Mouse (Mus musculus) MEL (cell line): ENCODE measurements around the gene Pgc. TPM values are rescaled to one million over a fixed set of nuclear protein-coding genes. Genes with fewer than 3 reads are reported as not detected.

Experiments
- DNase-seq: peaks from one replicate; pipeline ENCODE4 v3.0.0; 2011; ENCODE audit warnings: low read depth, low spot score
- H3K27ac ChIP-seq: 2 replicates; pipeline ENCODE4 v1.5.1; 2012; ENCODE audit warnings: low read depth, mild to moderate bottlenecking, control low read depth, low read length, moderate library complexity; ENCODE audit not compliant: control insufficient read depth
- H3K27me3 ChIP-seq, 2 experiments: fragments of 150-350 bp in 1 of 2; sonication (generic) in 1 of 2; 2 replicates each; pipeline ENCODE4 v1.6.1; 2012; ENCODE audit warnings: low read length in 2 of 2, mild to moderate bottlenecking in 2 of 2, improper control_type of control experiment in 1 of 2, moderate library complexity in 1 of 2; ENCODE audit not compliant: insufficient read depth in 2 of 2, control insufficient read depth in 1 of 2
- H3K36me3 ChIP-seq, 2 experiments: 2 replicates each; pipeline ENCODE4 v1.6.1; 2012 to 2014; ENCODE audit warnings: low read length in 2 of 2, improper control_type of control experiment in 1 of 2, inconsistent platforms in 1 of 2, mild to moderate bottlenecking in 1 of 2; ENCODE audit not compliant: insufficient read depth in 2 of 2, control insufficient read depth in 1 of 2
- H3K4me1 ChIP-seq, 2 experiments: fragments of 150-350 bp in 1 of 2; sonication (generic) in 1 of 2; 2 replicates each; pipeline ENCODE4 v1.6.1; 2012; ENCODE audit warnings: low read length in 2 of 2, improper control_type of control experiment in 1 of 2, mild to moderate bottlenecking in 1 of 2; ENCODE audit not compliant: insufficient read depth in 2 of 2, control insufficient read depth in 1 of 2
- H3K4me3 ChIP-seq, 2 experiments: fragments of 150-350 bp in 1 of 2; sonication (generic) in 1 of 2; 2 replicates each; pipeline ENCODE4 v1.5.1; 2012; ENCODE audit warnings: low read depth in 2 of 2, low read length in 2 of 2, mild to moderate bottlenecking in 2 of 2, moderate library complexity in 2 of 2, control low read depth in 1 of 2, improper control_type of control experiment in 1 of 2; ENCODE audit not compliant: control insufficient read depth in 1 of 2, insufficient read depth in 1 of 2
- H3K79me2 ChIP-seq: 2 replicates; pipeline ENCODE4 v1.6.1; 2012; ENCODE audit warnings: mild to moderate bottlenecking, low read length, moderate library complexity; ENCODE audit not compliant: control insufficient read depth, poor library complexity, insufficient read depth
- H3K9ac ChIP-seq: 2 replicates; pipeline ENCODE4 v1.6.1; 2012; ENCODE audit warnings: low read depth, mild to moderate bottlenecking, control low read depth, low read length, moderate library complexity; ENCODE audit not compliant: control insufficient read depth, poor library complexity, severe bottlenecking
- H3K9me3 ChIP-seq: fragments of 150-350 bp; sonication (generic); replicated peaks from 2 replicates; pipeline ENCODE4 v1.6.1; 2012; ENCODE audit warnings: mild to moderate bottlenecking, low read length, improper control_type of control experiment, moderate library complexity; ENCODE audit not compliant: insufficient read depth
- CHD1 ChIP-seq: IDR thresholded peaks from 2 replicates; pipeline ENCODE4 v1.6.1; 2012; ENCODE audit warnings: low read depth, mild to moderate bottlenecking, inconsistent platforms, low read length, improper control_type of control experiment
- CHD2 ChIP-seq: IDR thresholded peaks from 2 replicates; pipeline ENCODE4 v1.6.1; 2011; ENCODE audit warnings: low read length, improper control_type of control experiment
- CTCF ChIP-seq, 3 experiments: IDR thresholded peaks in 2 of 3; conservative IDR thresholded peaks in 1 of 3; 2 replicates each; pipeline ENCODE4 v1.5.1; 2011 to 2012; ENCODE audit warnings: low read length in 3 of 3, low read depth in 2 of 3, mild to moderate bottlenecking in 2 of 3, improper control_type of control experiment in 1 of 3, inconsistent platforms in 1 of 3, mixed read lengths in 1 of 3, moderate library complexity in 1 of 3; ENCODE audit not compliant: control insufficient read depth in 1 of 3, insufficient read depth in 1 of 3, poor library complexity in 1 of 3, severe bottlenecking in 1 of 3
- EP300 ChIP-seq, 2 experiments: IDR thresholded peaks; 2 replicates each; pipeline ENCODE4 v1.6.1; 2011; ENCODE audit warnings: improper control_type of control experiment in 2 of 2, low read length in 2 of 2, low read depth in 1 of 2, mild to moderate bottlenecking in 1 of 2
- ETS1 ChIP-seq: IDR thresholded peaks from 2 replicates; pipeline ENCODE4 v1.6.1; 2012; ENCODE audit warnings: low read depth, mild to moderate bottlenecking, inconsistent platforms, low read length, improper control_type of control experiment, moderate library complexity
- GABPA ChIP-seq: IDR thresholded peaks from 2 replicates; pipeline ENCODE4 v1.6.1; 2012; ENCODE audit warnings: low read depth, mild to moderate bottlenecking, inconsistent platforms, low read length, improper control_type of control experiment, moderate library complexity
- HCFC1 ChIP-seq: IDR thresholded peaks from 2 replicates; pipeline ENCODE4 v1.6.1; 2012; ENCODE audit warnings: low read depth, mild to moderate bottlenecking, inconsistent platforms, low read length, improper control_type of control experiment, moderate library complexity
- JUND ChIP-seq: IDR thresholded peaks from 2 replicates; pipeline ENCODE4 v1.6.1; 2011; ENCODE audit warnings: low read depth, mild to moderate bottlenecking, improper control_type of control experiment, low read length
- MAX ChIP-seq: IDR thresholded peaks from 2 replicates; pipeline ENCODE4 v1.6.1; 2011; ENCODE audit warnings: low read length, improper control_type of control experiment
- MEF2A ChIP-seq: IDR thresholded peaks from 2 replicates; pipeline ENCODE4 v1.6.1; 2014; ENCODE audit warnings: low read depth, mild to moderate bottlenecking, inconsistent platforms, low read length, improper control_type of control experiment; ENCODE audit not compliant: poor library complexity, insufficient replicate concordance, severe bottlenecking; ENCODE audit errors: extremely low read depth
- MXI1 ChIP-seq: IDR thresholded peaks from 2 replicates; pipeline ENCODE4 v1.6.1; 2011; ENCODE audit warnings: mild to moderate bottlenecking, low read depth, low read length, improper control_type of control experiment
- MYB ChIP-seq: IDR thresholded peaks from 2 replicates; pipeline ENCODE4 v1.6.1; 2011; ENCODE audit warnings: mild to moderate bottlenecking, low read depth, low read length, improper control_type of control experiment
- NRF1 ChIP-seq: IDR thresholded peaks from 2 replicates; pipeline ENCODE4 v1.6.1; 2014; ENCODE audit warnings: low read depth, mild to moderate bottlenecking, inconsistent platforms, low read length, improper control_type of control experiment, moderate library complexity; ENCODE audit not compliant: poor library complexity, insufficient read depth, severe bottlenecking
- POLR2A ChIP-seq, 2 experiments: IDR thresholded peaks; 2 replicates each; pipeline ENCODE4 v1.6.1; 2011 to 2012; ENCODE audit warnings: low read length in 2 of 2, mild to moderate bottlenecking in 2 of 2, control low read depth in 1 of 2, improper control_type of control experiment in 1 of 2, low read depth in 1 of 2, moderate library complexity in 1 of 2; ENCODE audit not compliant: control insufficient read depth in 1 of 2, insufficient read depth in 1 of 2, poor library complexity in 1 of 2
- SIN3A ChIP-seq: IDR thresholded peaks from 2 replicates; pipeline ENCODE4 v1.6.1; 2012; ENCODE audit warnings: low read length, improper control_type of control experiment, inconsistent platforms
- TBP ChIP-seq: IDR thresholded peaks from 2 replicates; pipeline ENCODE4 v1.8.0; 2011; ENCODE audit warnings: low read depth, low read length, improper control_type of control experiment
- USF1 ChIP-seq: IDR thresholded peaks from 2 replicates; pipeline ENCODE4 v1.6.1; 2014; ENCODE audit warnings: low read depth, mild to moderate bottlenecking, inconsistent platforms, low read length, improper control_type of control experiment, moderate library complexity
- ZC3H11A ChIP-seq: IDR thresholded peaks from 2 replicates; pipeline ENCODE4 v1.6.1; 2012; ENCODE audit warnings: low read depth, mild to moderate bottlenecking, inconsistent platforms, low read length, improper control_type of control experiment
- ZKSCAN1 ChIP-seq: IDR thresholded peaks from 2 replicates; pipeline ENCODE4 v1.6.1; 2012; ENCODE audit warnings: low read depth, mild to moderate bottlenecking, inconsistent platforms, low read length, improper control_type of control experiment, moderate library complexity
- ZNF384 ChIP-seq: IDR thresholded peaks from 2 replicates; pipeline ENCODE4 v1.6.1; 2012; ENCODE audit warnings: low read depth, mild to moderate bottlenecking, inconsistent platforms, low read length, improper control_type of control experiment
- polyA plus RNA-seq, 2 experiments: library from polyadenylated mRNA; stranded (reverse) in 1 of 2; unstranded in 1 of 2; fragments of >175 nt in 1 of 2; fragments of >200 nt in 1 of 2; gene quantifications; 2 replicates each; pipeline versions ENCODE4 v1.2.1 to v1.2.4; 2012; ENCODE audit warnings: low replicate concordance in 2 of 2, low read depth in 1 of 2; ENCODE audit not compliant: insufficient read length in 2 of 2, insufficient read depth in 1 of 2, missing spikeins in 1 of 2
- total RNA-seq: library from RNA; depleted of rRNA; stranded (reverse); fragments of 300-350 nt; gene quantifications from 2 replicates; pipeline ENCODE4 v1.2.3, GENCODE M21; 2012

Gene Pgc
- total and polyA plus RNA-seq, 3 experiments: not detected

DNA sequence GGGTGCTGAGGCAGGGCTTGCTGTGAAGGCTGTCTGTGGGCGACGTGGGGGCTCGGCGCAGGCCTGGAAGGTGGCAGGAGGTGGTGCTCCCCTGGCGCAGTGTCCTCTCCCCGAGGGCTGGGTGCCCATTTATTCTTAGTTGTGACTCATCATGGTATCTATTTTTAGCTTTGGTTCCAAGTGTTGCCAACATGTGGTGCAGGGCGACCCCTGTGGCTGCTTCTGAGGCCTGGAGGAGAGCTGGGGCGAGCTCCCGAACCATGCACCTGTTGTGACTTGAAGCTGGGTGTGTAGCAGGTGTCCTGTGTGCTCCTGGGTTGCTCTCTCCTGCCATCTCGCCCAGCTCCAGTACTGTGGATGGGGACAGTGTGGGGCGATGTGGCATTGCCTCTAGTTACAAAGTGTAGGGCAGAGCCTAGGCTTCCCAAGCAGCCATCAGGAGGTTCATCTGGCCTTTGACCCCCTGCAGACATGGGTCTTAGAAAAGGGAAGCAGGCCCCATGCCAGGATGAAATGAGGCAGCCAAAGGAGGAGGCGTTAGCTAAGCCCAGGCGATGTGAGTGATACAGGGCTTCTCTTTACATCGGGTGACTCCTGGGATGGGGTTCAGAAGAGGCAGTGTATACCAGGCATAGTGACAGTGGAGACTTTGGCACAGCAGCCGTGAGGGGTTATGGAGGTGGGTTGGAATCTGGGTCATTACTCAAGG lies 33.2 kb downstream of the Pgc start:
- DNase-seq: no peak
- Histone ChIP-seq H3K27me3 (no peaks in the 10 kb centered on the region), H3K9ac (no peak overlapping the region), H3K36me3 (no peaks in the 10 kb centered on the region), H3K79me2 (no peaks in the 10 kb centered on the region), H3K4me3 (no peak overlapping the region), H3K27ac (no peak overlapping the region), H3K4me1 (peaks cover 0 to 9% of the 10 kb centered on the region in 2 experiments; a peak in 2 of 4 replicates), H3K9me3 (no peaks in the 10 kb centered on the region)
- no peak for TF ChIP-seq HCFC1
- no peak for TF ChIP-seq MAX
- TF ChIP-seq USF1: no peak
- TF ChIP-seq GABPA: no peak
- TF ChIP-seq CTCF (IDR thresholded peaks at IDR 0.05 in 2 of 3, conservative IDR thresholded peaks at IDR 0.05 in 1 of 3; ENCODE audit: control insufficient read depth in 1 of 3, insufficient read depth in 1 of 3, low read depth in 2 of 3, low read length in 3 of 3, poor library complexity in 1 of 3, severe bottlenecking in 1 of 3): no peak; a peak in 1 of 6 replicates
- TF ChIP-seq ZKSCAN1: no peak
- TF ChIP-seq ZC3H11A: no peak
- no peak for TF ChIP-seq ZNF384
- no peak for TF ChIP-seq SIN3A
- no peak for TF ChIP-seq MXI1
- no peak for TF ChIP-seq NRF1
- no peak for TF ChIP-seq POLR2A (IDR thresholded peaks at IDR 0.05; ENCODE audit: control insufficient read depth in 1 of 2, insufficient read depth in 1 of 2, low read depth in 1 of 2, low read length in 2 of 2, poor library complexity in 1 of 2)
- TF ChIP-seq ETS1: no peak
- TF ChIP-seq CHD2: no peak
- no peak for TF ChIP-seq JUND
- no peak for TF ChIP-seq TBP
- no peak for TF ChIP-seq EP300 (IDR thresholded peaks at IDR 0.05; ENCODE audit: low read depth in 1 of 2, low read length in 2 of 2)
- TF ChIP-seq MEF2A: no peak

DNA sequence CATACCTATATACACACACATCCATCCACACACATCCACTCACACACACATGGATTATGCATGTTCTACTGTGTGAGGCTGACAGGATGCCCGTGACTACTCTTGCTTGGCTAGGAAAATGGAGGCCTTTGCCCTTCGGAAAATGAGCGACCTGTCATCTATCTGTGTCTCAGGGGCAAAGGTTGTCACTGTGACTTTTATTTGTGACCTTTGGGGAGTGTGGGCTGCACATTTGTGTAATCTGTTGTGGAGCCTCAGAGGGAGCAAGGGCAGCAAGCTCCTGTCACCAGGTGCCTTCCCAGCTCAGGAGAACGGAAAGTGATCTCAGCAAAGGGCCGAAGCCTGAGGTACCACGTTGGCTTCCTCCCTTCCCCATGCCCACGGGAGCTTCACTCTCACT lies 35.4 kb downstream of the Pgc start:
- Histone ChIP-seq H3K79me2 (no peaks in the 10 kb centered on the region), H3K4me1 (peaks cover 9 to 20% of the 10 kb centered on the region in 2 experiments), H3K4me3 (no peak overlapping the region), H3K9me3 (no peaks in the 10 kb centered on the region), H3K27ac (no peak overlapping the region), H3K9ac (no peak overlapping the region), H3K27me3 (no peaks in the 10 kb centered on the region), H3K36me3 (peaks cover 0 to 8% of the 10 kb centered on the region in 2 experiments; a peak in 2 of 4 replicates)
- no peak for TF ChIP-seq NRF1
- TF ChIP-seq CHD1: no peak
- no peak for TF ChIP-seq ZKSCAN1
- TF ChIP-seq MYB: no peak
- no peak for TF ChIP-seq MXI1
- no peak for DNase-seq
